Mouse (Mus musculus): Measurements from ENCODE around the gene Josd2. TPM values are rescaled to one million over a fixed set of nuclear protein-coding genes. Genes with fewer than 3 reads are reported as not detected.

Gene Josd2
- polyA plus RNA-seq, 1 experiment: 233 TPM

- H3ac ChIP-seq (ENCODE audit: control insufficient read depth, insufficient read length): no peak overlapping the region
- H3K4me3 ChIP-seq: no peak overlapping the region
- TF ChIP-seq MAX (IDR thresholded peaks at IDR 0.05; ENCODE audit: low read depth): no peak
- H3K27me3 ChIP-seq (ENCODE audit: control insufficient read depth, insufficient read depth, insufficient read length): peaks cover 85% of the 10 kb centered on the region
- no peaks in the 10 kb centered on the region for H3K79me2 ChIP-seq (ENCODE audit: control insufficient read depth, insufficient read depth)
- no peaks in the 10 kb centered on the region for H3K36me3 ChIP-seq (ENCODE audit: control insufficient read depth, insufficient read depth)
- no peak overlapping the region for H3K4me2 ChIP-seq (ENCODE audit: low read depth)
Observed at GRCm38 (mm10) chr7:44443268-44444173, 24.3 kb upstream of the Josd2 start.

DNA sequence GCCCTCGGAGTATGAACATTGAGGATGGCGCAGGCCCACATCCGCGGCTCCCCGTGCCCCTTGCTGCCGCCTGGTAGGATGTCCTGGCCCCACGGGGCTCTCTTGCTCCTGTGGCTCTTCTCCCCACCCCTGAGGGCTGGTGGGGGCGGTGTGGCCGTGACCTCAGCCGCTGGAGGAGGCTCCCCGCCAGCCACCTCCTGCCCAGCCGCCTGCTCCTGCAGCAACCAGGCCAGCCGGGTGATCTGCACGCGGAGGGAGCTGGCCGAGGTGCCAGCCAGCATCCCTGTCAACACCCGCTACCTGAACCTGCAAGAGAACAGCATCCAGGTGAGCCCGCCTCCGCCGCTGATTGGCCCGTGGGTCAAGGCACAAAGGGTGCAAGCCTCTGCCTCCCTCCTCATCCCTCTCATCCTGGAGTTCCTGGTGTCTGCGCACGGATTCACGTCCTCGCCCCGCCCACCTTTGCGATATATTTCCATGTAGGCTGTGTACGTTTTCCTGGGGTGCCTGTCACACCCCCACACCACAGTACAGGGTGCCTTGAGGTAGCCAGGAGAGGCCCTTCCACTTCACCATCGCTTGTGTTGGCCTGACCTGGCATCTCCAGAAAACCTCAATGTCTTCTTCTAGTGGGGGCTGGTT is 22.8 kb upstream of the Josd2 start:
- Histone ChIP-seq H3K4me3 (no peak overlapping the region), H3K79me2 (ENCODE audit: control insufficient read depth, insufficient read depth) (no peaks in the 10 kb centered on the region), H3K36me3 (ENCODE audit: control insufficient read depth, insufficient read depth) (no peaks in the 10 kb centered on the region), H3ac (ENCODE audit: control insufficient read depth, insufficient read length) (no peak overlapping the region), H3K27me3 (ENCODE audit: control insufficient read depth, insufficient read depth, insufficient read length) (peaks cover 89% of the 10 kb centered on the region), H3K4me2 (ENCODE audit: low read depth) (no peak overlapping the region)
- TF ChIP-seq MYOD1 (IDR thresholded peaks at IDR 0.05; ENCODE audit: control insufficient read depth in 1 of 3, insufficient read length in 2 of 3, low read depth in 2 of 3): no peak
- no peak for TF ChIP-seq SRF (IDR thresholded peaks at IDR 0.05; ENCODE audit: control insufficient read depth, insufficient read length, low read depth)
- TF ChIP-seq MYOG (IDR thresholded peaks at IDR 0.05; ENCODE audit: control insufficient read depth in 1 of 3, insufficient read depth in 1 of 3, insufficient read length in 2 of 3, low read depth in 2 of 3): no peak
- TF ChIP-seq USF1 (IDR thresholded peaks at IDR 0.05; ENCODE audit: low read depth): no peak
- no peak for TF ChIP-seq POLR2AphosphoS2 (IDR thresholded peaks at IDR 0.05; ENCODE audit: insufficient read length, low read depth)
- TF ChIP-seq MAX (IDR thresholded peaks at IDR 0.05; ENCODE audit: low read depth): no peak
- no peak for TF ChIP-seq CEBPB (IDR thresholded peaks at IDR 0.05; ENCODE audit: insufficient read depth, poor library complexity, severe bottlenecking)
- TF ChIP-seq POLR2A (IDR thresholded peaks at IDR 0.05; ENCODE audit: insufficient read length, low read depth): no peak
- TF ChIP-seq E2F4 (IDR thresholded peaks at IDR 0.05; ENCODE audit: insufficient read depth): no peak
- no peak for TF ChIP-seq TCF3 (IDR thresholded peaks at IDR 0.05; ENCODE audit: insufficient read length, low read depth)
- TF ChIP-seq REST (IDR thresholded peaks at IDR 0.05; ENCODE audit: insufficient read depth, insufficient read length): no peak
- no peak for TF ChIP-seq TCF12 (IDR thresholded peaks at IDR 0.05; ENCODE audit: insufficient read depth, poor library complexity, severe bottlenecking)

- Histone ChIP-seq H3K4me3 (no peak overlapping the region), H3K4me2 (ENCODE audit: low read depth) (no peak overlapping the region), H3K36me3 (ENCODE audit: control insufficient read depth, insufficient read depth) (no peaks in the 10 kb centered on the region), H3ac (ENCODE audit: control insufficient read depth, insufficient read length) (no peak overlapping the region), H3K27me3 (ENCODE audit: control insufficient read depth, insufficient read depth, insufficient read length) (peaks cover 84% of the 10 kb centered on the region), H3K79me2 (ENCODE audit: control insufficient read depth, insufficient read depth) (no peaks in the 10 kb centered on the region)
- TF ChIP-seq MYOG (IDR thresholded peaks at IDR 0.05; ENCODE audit: control insufficient read depth in 1 of 3, insufficient read depth in 1 of 3, insufficient read length in 2 of 3, low read depth in 2 of 3) (no peak), TCF12 (IDR thresholded peaks at IDR 0.05; ENCODE audit: insufficient read depth, poor library complexity, severe bottlenecking) (no peak), MAX (IDR thresholded peaks at IDR 0.05; ENCODE audit: low read depth) (no peak)
Observed at GRCm38 (mm10) chr7:44445528-44445923, 22.3 kb upstream of the Josd2 start.

- Histone ChIP-seq H3K4me2 (ENCODE audit: low read depth) (no peak overlapping the region), H3ac (ENCODE audit: control insufficient read depth, insufficient read length) (no peak overlapping the region), H3K36me3 (ENCODE audit: control insufficient read depth, insufficient read depth) (no peaks in the 10 kb centered on the region), H3K79me2 (ENCODE audit: control insufficient read depth, insufficient read depth) (no peaks in the 10 kb centered on the region), H3K27me3 (ENCODE audit: control insufficient read depth, insufficient read depth, insufficient read length) (peaks cover 82% of the 10 kb centered on the region), H3K4me3 (no peak overlapping the region)
- no peak for TF ChIP-seq SRF (IDR thresholded peaks at IDR 0.05; ENCODE audit: control insufficient read depth, insufficient read length, low read depth)
- no peak for TF ChIP-seq MAX (IDR thresholded peaks at IDR 0.05; ENCODE audit: low read depth)
- TF ChIP-seq POLR2AphosphoS2 (IDR thresholded peaks at IDR 0.05; ENCODE audit: insufficient read length, low read depth): no peak
- no peak for TF ChIP-seq POLR2A (IDR thresholded peaks at IDR 0.05; ENCODE audit: insufficient read length, low read depth)
- TF ChIP-seq USF1 (IDR thresholded peaks at IDR 0.05; ENCODE audit: low read depth): no peak
- TF ChIP-seq MYOG (IDR thresholded peaks at IDR 0.05; ENCODE audit: control insufficient read depth in 1 of 3, insufficient read depth in 1 of 3, insufficient read length in 2 of 3, low read depth in 2 of 3): no peak
- TF ChIP-seq CEBPB (IDR thresholded peaks at IDR 0.05; ENCODE audit: insufficient read depth, poor library complexity, severe bottlenecking): no peak
- no peak for TF ChIP-seq TCF12 (IDR thresholded peaks at IDR 0.05; ENCODE audit: insufficient read depth, poor library complexity, severe bottlenecking)
- TF ChIP-seq MYOD1 (IDR thresholded peaks at IDR 0.05; ENCODE audit: control insufficient read depth in 1 of 3, insufficient read length in 2 of 3, low read depth in 2 of 3): no peak
- no peak for TF ChIP-seq TCF3 (IDR thresholded peaks at IDR 0.05; ENCODE audit: insufficient read length, low read depth)
- TF ChIP-seq REST (IDR thresholded peaks at IDR 0.05; ENCODE audit: insufficient read depth, insufficient read length): no peak
- no peak for TF ChIP-seq E2F4 (IDR thresholded peaks at IDR 0.05; ENCODE audit: insufficient read depth)
Observed at GRCm38 (mm10) chr7:44446070-44446855, 21.5 kb upstream of the Josd2 start.

All from myocyte (in vitro differentiated cells).